Mouse (Mus musculus): Measurements from ENCODE around the gene Nemp2.

The Nemp2 gene

GRCm38 (mm10) chr1:52630248-52630936, at the start of gene Nemp2:
TSS of gene Nemp2 (plus strand) at chr1:52630703.
- peak; percentile 71 for DNase-seq (ENCODE audit: low read depth, low spot score)

GRCm38 (mm10) chr1:52581744-52582143, 48.8 kb upstream of the Nemp2 start:
- DNase-seq (ENCODE audit: low read depth, low spot score), result no peak

- no peak for DNase-seq (ENCODE audit: low read depth, low spot score)
Observed at GRCm38 (mm10) chr1:52582866-52583265, 47.6 kb upstream of the Nemp2 start.

GRCm38 (mm10) chr1:52596982-52597646, 33.4 kb upstream of the Nemp2 start:
- no peak for DNase-seq (ENCODE audit: low read depth, low spot score)

- DNase-seq (ENCODE audit: low read depth, low spot score), result no peak
Observed at GRCm38 (mm10) chr1:52597761-52598160, 32.7 kb upstream of the Nemp2 start.

- DNase-seq (ENCODE audit: low read depth, low spot score), result no peak
Observed at GRCm38 (mm10) chr1:52598361-52598760, 32.1 kb upstream of the Nemp2 start.

GRCm38 (mm10) chr1:52601496-52601895, 29.0 kb upstream of the Nemp2 start:
- DNase-seq (ENCODE audit: low read depth, low spot score), result no peak

GRCm38 (mm10) chr1:52607700-52608099, 22.8 kb upstream of the Nemp2 start:
- DNase-seq (ENCODE audit: low read depth, low spot score), result no peak

- DNase-seq (ENCODE audit: low read depth, low spot score), result no peak
Observed at GRCm38 (mm10) chr1:52608486-52608885, 22.0 kb upstream of the Nemp2 start.

- DNase-seq (ENCODE audit: low read depth, low spot score), result no peak
Observed at GRCm38 (mm10) chr1:52618217-52618616, 12.3 kb upstream of the Nemp2 start.

- DNase-seq (ENCODE audit: low read depth, low spot score), result no peak
Observed at GRCm38 (mm10) chr1:52620442-52620841, 10.1 kb upstream of the Nemp2 start.

- DNase-seq (ENCODE audit: low read depth, low spot score), result peak; percentile 16
Observed at GRCm38 (mm10) chr1:52630937-52631299, 415 bp downstream of the Nemp2 start.

- no peak for DNase-seq (ENCODE audit: low read depth, low spot score)
Observed at GRCm38 (mm10) chr1:52631570-52631969, 1.1 kb downstream of the Nemp2 start.

- DNase-seq (ENCODE audit: low read depth, low spot score), result no peak
Observed at GRCm38 (mm10) chr1:52634251-52634650, 3.7 kb downstream of the Nemp2 start.

GRCm38 (mm10) chr1:52635932-52636331, 5.4 kb downstream of the Nemp2 start:
- DNase-seq (ENCODE audit: low read depth, low spot score), result no peak

- no peak for DNase-seq (ENCODE audit: low read depth, low spot score)
Observed at GRCm38 (mm10) chr1:52638101-52638500, 7.6 kb downstream of the Nemp2 start.

GRCm38 (mm10) chr1:52639090-52639489, 8.6 kb downstream of the Nemp2 start:
- DNase-seq (ENCODE audit: low read depth, low spot score), result no peak

GRCm38 (mm10) chr1:52640266-52640665, 9.8 kb downstream of the Nemp2 start:
- DNase-seq (ENCODE audit: low read depth, low spot score), result no peak

- no peak for DNase-seq (ENCODE audit: low read depth, low spot score)
Observed at GRCm38 (mm10) chr1:52640736-52641135, 10.2 kb downstream of the Nemp2 start.

GRCm38 (mm10) chr1:52648153-52649027, 17.9 kb downstream of the Nemp2 start:
- DNase-seq (ENCODE audit: low read depth, low spot score), result peak; percentile 58

GRCm38 (mm10) chr1:52650066-52650465, 19.6 kb downstream of the Nemp2 start:
- no peak for DNase-seq (ENCODE audit: low read depth, low spot score)

- DNase-seq (ENCODE audit: low read depth, low spot score), result no peak
Observed at GRCm38 (mm10) chr1:52652601-52653253, 22.2 kb downstream of the Nemp2 start.
